Comparison of ENCODE assay signal across 27 mouse cellular contexts in genomic region chr9:106882176-106882575, GRCm38 (mm10). TPM values are rescaled to one million over a fixed set of nuclear protein-coding genes. Genes with fewer than 3 reads are reported as not detected.
DNase-seq lines count a peak whose midpoint lies in the region; ATAC-seq and TF ChIP-seq lines count a peak whose summit lies in the region.
"Had no signal": no experiment of that assay in that cellular context is flagged by ENCODE, and none has a peak within 500 bp of the region (broad histone marks: within the 10 kb centered on the region; RNA-seq: fewer than 3 reads in every experiment).

No protein-coding gene starts in this region.

- no peaks in the 10 kb centered on the region for H3K9me3 ChIP-seq in forebrain, embryonic 13.5 days (replicated peaks)
- no peaks in the 10 kb centered on the region for H3K9me3 ChIP-seq in forebrain, embryonic 12.5 days
- H3K9me3 ChIP-seq in liver, embryonic 15.5 days (replicated peaks) = no peaks in the 10 kb centered on the region
- no peaks in the 10 kb centered on the region for H3K9me3 ChIP-seq in liver, postnatal 0 days (ENCODE audit: low read length)
- no peaks in the 10 kb centered on the region for H3K9me3 ChIP-seq in midbrain, embryonic 16.5 days (replicated peaks; ENCODE audit: control insufficient read depth, low read length, poor library complexity, severe bottlenecking)
- H3K9me3 ChIP-seq: embryonic facial prominence, embryonic 12.5 days; heart, embryonic 15.5 days; intestine, embryonic 15.5 days; limb, embryonic 13.5 days had no signal

- TF ChIP-seq EP300 in liver, postnatal 0 days (IDR thresholded peaks at IDR 0.05; ENCODE audit: low read depth) = no peak

- TF ChIP-seq CTCF in liver, postnatal 0 days (IDR thresholded peaks at IDR 0.05; ENCODE audit: low read depth) = no peak

- H3K4me2 ChIP-seq in forebrain, embryonic 13.5 days = peak overlapping the region; percentile 24
- H3K4me2 ChIP-seq in forebrain, embryonic 12.5 days = no peak overlapping the region
- 0 out of 2 replicates have a peak overlapping the region, but pooled peaks have one; percentile 31 for H3K4me2 ChIP-seq in liver, embryonic 15.5 days
- no peak overlapping the region for H3K4me2 ChIP-seq in liver, postnatal 0 days (ENCODE audit: low read depth, low read length)
- H3K4me2 ChIP-seq in midbrain, embryonic 16.5 days (ENCODE audit: low read length) = no peak overlapping the region
- H3K4me2 ChIP-seq: heart, embryonic 15.5 days; intestine, embryonic 15.5 days had no signal

- no peak overlapping the region for H3K27ac ChIP-seq in forebrain, embryonic 13.5 days
- H3K27ac ChIP-seq in forebrain, embryonic 12.5 days = no peak overlapping the region
- no peak overlapping the region for H3K27ac ChIP-seq in liver, embryonic 15.5 days (replicated peaks)
- no peak overlapping the region; the same call in 1 of the 2 replicates for H3K27ac ChIP-seq in liver, postnatal 0 days (ENCODE audit: low read depth)
- H3K27ac ChIP-seq in midbrain, embryonic 16.5 days (ENCODE audit: low read length) = no peak overlapping the region
- H3K27ac ChIP-seq: embryonic facial prominence, embryonic 12.5 days; heart, embryonic 15.5 days; intestine, embryonic 15.5 days; limb, embryonic 13.5 days; liver, embryonic 14.5 days; macrophage had no signal

- ATAC-seq in forebrain, embryonic 13.5 days = no peak
- no peak for ATAC-seq in forebrain, embryonic 12.5 days (ENCODE audit: low FRiP score)
- ATAC-seq in liver, embryonic 15.5 days (ENCODE audit: insufficient read depth) = no peak
- no peak for ATAC-seq in liver, postnatal 0 days
- no peak for ATAC-seq in midbrain, embryonic 16.5 days
- ATAC-seq: CD4-positive, CD25-positive, alpha-beta regulatory T cell, adult 4 months; forebrain, embryonic 16.5 days; hindbrain, embryonic 16.5 days; intestine, embryonic 15.5 days; lung, postnatal 0 days; Patski had no signal

- peaks cover 48% of the 10 kb centered on the region for H3K4me1 ChIP-seq in forebrain, embryonic 13.5 days
- H3K4me1 ChIP-seq in forebrain, embryonic 12.5 days = peaks cover 47% of the 10 kb centered on the region
- H3K4me1 ChIP-seq in liver, embryonic 15.5 days (replicated peaks) = peaks cover 46% of the 10 kb centered on the region
- H3K4me1 ChIP-seq in liver, postnatal 0 days (ENCODE audit: insufficient read depth) = peaks cover 26% of the 10 kb centered on the region
- H3K4me1 ChIP-seq in midbrain, embryonic 16.5 days (ENCODE audit: control insufficient read depth, insufficient read depth, low read length) = peaks cover 43% of the 10 kb centered on the region

- H3K4me3 ChIP-seq in forebrain, embryonic 13.5 days = no peak overlapping the region
- no peak overlapping the region for H3K4me3 ChIP-seq in forebrain, embryonic 12.5 days (replicated peaks)
- H3K4me3 ChIP-seq in liver, embryonic 15.5 days (replicated peaks) = no peak overlapping the region
- no peak overlapping the region for H3K4me3 ChIP-seq in liver, postnatal 0 days (ENCODE audit: low read depth, low read length)
- H3K4me3 ChIP-seq in midbrain, embryonic 16.5 days (ENCODE audit: low read depth, low read length) = no peak overlapping the region
- H3K4me3 ChIP-seq: embryonic facial prominence, embryonic 12.5 days; heart, embryonic 15.5 days; intestine, embryonic 15.5 days had no signal

- no peak for DNase-seq in liver, postnatal 0 days
- peak; percentile 58 for DNase-seq in ZHBTc4 (ENCODE audit: low read depth, low spot score)
- DNase-seq in kidney, adult 11 months = no peak
- DNase-seq in gastrocnemius, postnatal 25 days = no peak
- DNase-seq: adrenal gland, adult 2 months; cerebellum, adult 11 months; cerebellum, adult 9-11 months; gastrocnemius, postnatal 10 days; heart, postnatal 36 days; kidney, adult 9 months; kidney, postnatal 14 days; retina, postnatal 1 day had no signal

- H3K36me3 ChIP-seq in forebrain, embryonic 13.5 days (ENCODE audit: poor library complexity, severe bottlenecking) = peaks cover 79% of the 10 kb centered on the region
- H3K36me3 ChIP-seq in forebrain, embryonic 12.5 days (replicated peaks) = peaks cover 76% of the 10 kb centered on the region
- peaks cover 78% of the 10 kb centered on the region for H3K36me3 ChIP-seq in liver, embryonic 15.5 days (replicated peaks)
- peaks cover 39% of the 10 kb centered on the region for H3K36me3 ChIP-seq in liver, postnatal 0 days (replicated peaks; ENCODE audit: insufficient read depth, low read length)
- H3K36me3 ChIP-seq in midbrain, embryonic 16.5 days (ENCODE audit: control insufficient read depth, insufficient read depth, low read length) = peaks cover 19% of the 10 kb centered on the region

- 71% methylated on average over 4 of the region's 4 CpGs for WGBS in forebrain, embryonic 13.5 days
- WGBS in forebrain, embryonic 12.5 days = 78% methylated on average over 4 of the region's 4 CpGs
- WGBS in liver, embryonic 15.5 days (ENCODE audit: insufficient replicate concordance) = 61% methylated on average over 4 of the region's 4 CpGs
- 54% methylated on average over 4 of the region's 4 CpGs for WGBS in liver, postnatal 0 days (ENCODE audit: insufficient replicate concordance)
- 71% methylated on average over 4 of the region's 4 CpGs for WGBS in midbrain, embryonic 16.5 days

- no peaks in the 10 kb centered on the region for H3K27me3 ChIP-seq in forebrain, embryonic 13.5 days
- no peaks in the 10 kb centered on the region for H3K27me3 ChIP-seq in forebrain, embryonic 12.5 days
- no peaks in the 10 kb centered on the region for H3K27me3 ChIP-seq in liver, embryonic 15.5 days
- no peaks in the 10 kb centered on the region for H3K27me3 ChIP-seq in liver, postnatal 0 days (ENCODE audit: insufficient read depth, low read length)
- no peaks in the 10 kb centered on the region for H3K27me3 ChIP-seq in midbrain, embryonic 16.5 days (ENCODE audit: control insufficient read depth, insufficient read depth, low read depth, low read length)
- H3K27me3 ChIP-seq: embryonic facial prominence, embryonic 12.5 days; heart, embryonic 15.5 days; intestine, embryonic 15.5 days; limb, embryonic 13.5 days; Patski had no signal

- peak overlapping the region; percentile 60; the same call in 1 of the 2 replicates for H3K9ac ChIP-seq in forebrain, embryonic 13.5 days
- H3K9ac ChIP-seq in forebrain, embryonic 12.5 days = no peak overlapping the region
- H3K9ac ChIP-seq in liver, embryonic 15.5 days = no peak overlapping the region
- no peak overlapping the region for H3K9ac ChIP-seq in liver, postnatal 0 days (replicated peaks)
- H3K9ac ChIP-seq in midbrain, embryonic 16.5 days (ENCODE audit: low read depth, low read length) = 0 out of 2 replicates have a peak overlapping the region, but pooled peaks have one; percentile 14
- H3K9ac ChIP-seq: heart, embryonic 15.5 days; intestine, embryonic 15.5 days; limb, embryonic 13.5 days; liver, embryonic 14.5 days had no signal

RNA-seq across cellular contexts. Expression of gene Rbm15b, which starts 5.1 kb away (rescaled TPM):
- 14.0 and 14.2 TPM in 2 replicates for polyA plus RNA-seq in forebrain, embryonic 13.5 days (2015; fragmentation: Nextera tagmentation; extraction: Ambion mirVana)
- polyA plus RNA-seq in forebrain, embryonic 12.5 days (2016; fragmentation: Nextera tagmentation; extraction: Ambion mirVana) = 28.1 and 31.1 TPM in 2 replicates
- 2.6 and 3.1 TPM in 2 replicates for polyA plus RNA-seq in liver, embryonic 15.5 days (2015; fragmentation: Nextera tagmentation; extraction: Ambion mirVana)
- 1.4 and 2.2 TPM in 2 replicates for polyA plus RNA-seq in liver, postnatal 0 days (2015; fragmentation: Nextera tagmentation; extraction: Ambion mirVana)
- polyA plus RNA-seq in midbrain, embryonic 16.5 days (2015; fragmentation: Nextera tagmentation; extraction: Ambion mirVana) = 11.6 and 12.6 TPM in 2 replicates
- total RNA-seq in gastrocnemius, postnatal 25 days (2021) = 1 to 10 TPM; 6.2 to 6.3 TPM

RNA-seq across cellular contexts. Expression of gene Manf, which starts 9.6 kb away (rescaled TPM):
- polyA plus RNA-seq in forebrain, embryonic 13.5 days (2015; fragmentation: Nextera tagmentation; extraction: Ambion mirVana) = 205 and 222 TPM in 2 replicates
- 216 and 222 TPM in 2 replicates for polyA plus RNA-seq in forebrain, embryonic 12.5 days (2016; fragmentation: Nextera tagmentation; extraction: Ambion mirVana)
- 135 and 152 TPM in 2 replicates for polyA plus RNA-seq in liver, embryonic 15.5 days (2015; fragmentation: Nextera tagmentation; extraction: Ambion mirVana)
- 104 and 139 TPM in 2 replicates for polyA plus RNA-seq in liver, postnatal 0 days (2015; fragmentation: Nextera tagmentation; extraction: Ambion mirVana)
- 180 and 183 TPM in 2 replicates for polyA plus RNA-seq in midbrain, embryonic 16.5 days (2015; fragmentation: Nextera tagmentation; extraction: Ambion mirVana)
- total RNA-seq in gastrocnemius, postnatal 25 days (2021) = 10 to 100 TPM; 54.3 to 55.0 TPM

Comparison
In these comparisons a context has a peak if more than half of its experiments do, and no peak if none do; other contexts are left out.
1. H3K4me2 ChIP-seq: peak in forebrain, embryonic 13.5 days (single experiment) and liver, embryonic 15.5 days (single experiment); none in forebrain, embryonic 12.5 days (single experiment), liver, postnatal 0 days (single experiment) and midbrain, embryonic 16.5 days (single experiment).
2. H3K9ac ChIP-seq: peak in forebrain, embryonic 13.5 days (single experiment) and midbrain, embryonic 16.5 days (single experiment); none in forebrain, embryonic 12.5 days (single experiment), liver, embryonic 15.5 days (single experiment) and liver, postnatal 0 days (single experiment).